Mouse (Mus musculus) 416B (cell line): ENCODE data around the gene Cbwd1.
A peak's percentile ranks its signal among the peaks of the same experiment; 100 is the strongest.

Experiments
- DNase-seq: peaks from one replicate; pipeline ENCODE4 v3.0.0; 2011; ENCODE audit warnings: low read depth

Gene Cbwd1

GRCm38 (mm10) chr19:24961172-24961962 is at the start of gene Cbwd1:
Gene Cbwd1 (minus strand): TSS chr19:24961610.
- DNase-seq: peak; percentile 99

- DNase-seq: peak; percentile 61
Observed at GRCm38 (mm10) chr19:25008509-25008908, 47.1 kb upstream of the Cbwd1 start.

DNA sequence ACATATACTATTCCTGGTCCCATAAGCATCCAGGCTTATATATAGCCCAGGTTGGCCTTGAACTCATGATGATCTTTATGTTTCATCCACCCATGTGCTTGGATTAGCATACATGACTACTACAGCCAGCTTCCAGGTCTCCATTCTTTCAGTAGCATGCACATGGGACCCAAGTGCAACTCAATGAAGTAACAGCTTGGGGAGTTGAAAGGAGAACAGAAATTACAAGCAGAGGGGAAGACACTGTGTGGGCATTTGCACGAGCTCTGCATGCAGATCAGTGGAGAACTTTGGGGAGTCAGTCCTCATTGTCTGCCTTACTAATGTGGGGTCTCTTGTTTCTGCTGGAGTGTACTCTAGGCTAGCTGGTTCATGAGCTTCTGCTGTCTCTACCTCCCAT is 45.3 kb upstream of the Cbwd1 start:
- DNase-seq: no peak

DNA sequence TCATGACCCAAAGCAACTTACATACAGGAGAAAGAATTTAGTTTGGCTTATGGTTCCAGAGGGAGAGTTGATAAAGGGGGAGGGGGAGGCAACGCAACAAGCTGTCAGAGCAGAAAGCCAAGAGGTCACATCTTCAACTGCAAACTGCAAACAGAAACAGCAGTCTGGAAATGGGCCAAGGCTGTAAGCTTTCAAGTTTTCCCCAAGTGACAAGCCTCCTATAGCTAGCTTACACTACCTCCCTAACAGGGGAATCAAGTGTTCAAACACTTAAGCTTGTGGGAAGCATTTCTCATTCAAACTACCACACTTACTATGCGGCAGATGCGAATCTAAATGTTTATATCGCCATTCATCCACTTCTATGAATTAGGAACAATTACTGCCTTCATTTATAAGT is 42.4 kb upstream of the Cbwd1 start:
- peak; percentile 36 for DNase-seq

GRCm38 (mm10) chr19:25002828-25003227 is 41.4 kb upstream of the Cbwd1 start:
- peak; percentile 59 for DNase-seq

- DNase-seq: peak; percentile 46
Observed at GRCm38 (mm10) chr19:25002032-25002431, 40.6 kb upstream of the Cbwd1 start.

GRCm38 (mm10) chr19:25000153-25000552 is 38.7 kb upstream of the Cbwd1 start:
- DNase-seq: peak; percentile 47

- DNase-seq: peak; percentile 68
Observed at GRCm38 (mm10) chr19:24999201-24999886, 37.9 kb upstream of the Cbwd1 start, which contains the start of gene Dock8. Gene Dock8 (plus strand): TSS chr19:24999534.

DNA sequence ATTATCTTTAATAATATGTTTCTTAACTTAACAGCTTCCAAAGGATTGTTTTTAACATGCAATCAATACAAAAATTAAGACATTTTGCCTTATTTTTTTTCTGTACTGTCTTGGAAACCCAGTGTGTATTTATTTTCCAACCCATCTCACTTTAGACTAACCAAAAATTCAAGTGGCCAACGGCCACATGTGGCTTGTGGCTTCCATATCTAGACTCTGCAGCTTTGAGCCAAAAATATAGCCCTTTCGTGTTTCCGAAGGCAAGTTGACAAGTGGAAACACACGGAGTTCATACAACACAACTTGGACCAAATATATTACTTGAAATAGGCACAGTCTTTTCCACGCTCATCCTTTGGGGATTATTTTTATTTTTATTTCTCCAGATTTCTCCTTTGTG is 37.2 kb upstream of the Cbwd1 start:
- DNase-seq: peak; percentile 95

- peak; percentile 47 for DNase-seq
Observed at GRCm38 (mm10) chr19:24996815-24997704, 35.6 kb upstream of the Cbwd1 start.

DNA sequence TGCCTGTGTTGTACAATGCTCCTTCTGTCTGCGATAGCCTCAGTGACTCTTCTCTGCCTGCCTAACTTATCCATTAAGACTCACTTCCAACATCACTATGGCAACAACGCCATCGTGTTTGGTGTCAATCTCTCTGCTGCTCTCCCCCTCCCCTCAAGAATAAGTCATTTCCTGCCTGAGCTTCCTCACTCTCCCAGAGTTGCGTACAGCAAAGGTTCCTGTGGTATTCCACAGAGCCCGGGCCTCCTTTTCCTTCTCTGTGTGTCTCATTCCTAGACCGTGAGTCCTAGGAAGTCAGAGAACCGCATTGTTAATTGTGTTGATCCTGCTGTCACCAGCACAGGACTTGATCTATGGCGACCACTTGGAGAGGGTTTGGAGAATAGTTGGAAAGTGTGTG is 33.5 kb upstream of the Cbwd1 start:
- peak; percentile 84 for DNase-seq

DNA sequence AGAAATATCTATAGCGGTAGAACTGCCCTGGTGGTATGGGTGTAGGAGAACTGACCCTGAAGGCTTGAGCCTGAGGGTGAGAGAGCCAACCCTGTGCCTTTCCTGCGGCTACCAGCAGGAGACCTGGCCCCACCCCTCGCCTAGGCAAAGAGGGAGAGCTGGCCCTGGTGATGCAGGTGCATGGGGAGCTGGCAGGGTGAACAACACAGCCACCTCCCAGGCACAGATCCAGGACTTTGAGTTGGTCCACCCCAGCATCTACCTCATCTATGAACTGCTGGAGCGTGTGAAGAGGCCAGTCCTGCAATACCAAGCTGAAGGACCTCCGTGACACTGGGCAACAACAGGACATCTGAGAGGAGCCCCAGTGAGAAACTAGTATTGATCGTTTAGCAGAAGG is 32.1 kb upstream of the Cbwd1 start:
- DNase-seq: no peak

- DNase-seq: peak; percentile 68
Observed at GRCm38 (mm10) chr19:24990138-24990822, 28.9 kb upstream of the Cbwd1 start.

DNA sequence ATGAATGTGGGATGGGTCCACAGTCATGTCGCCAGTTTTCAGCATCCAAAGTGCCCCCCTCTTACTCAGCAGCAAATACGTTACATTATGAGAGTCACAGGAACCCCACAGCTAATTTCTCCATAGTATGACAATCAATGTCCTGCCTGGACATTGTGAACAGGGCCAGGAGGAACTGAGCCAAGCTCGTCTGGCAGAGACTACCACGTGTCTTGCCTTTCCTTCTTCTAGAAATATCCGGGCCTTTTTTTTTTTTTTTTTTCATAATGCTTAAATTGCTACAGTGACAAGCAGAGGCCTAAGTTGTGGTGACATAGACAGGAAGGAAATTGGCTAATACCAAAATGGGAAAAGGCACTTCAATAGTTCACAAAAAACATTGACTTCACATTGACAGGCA is 27.4 kb upstream of the Cbwd1 start:
- peak; percentile 66 for DNase-seq

GRCm38 (mm10) chr19:24987355-24987754 is 25.9 kb upstream of the Cbwd1 start:
- no peak for DNase-seq

GRCm38 (mm10) chr19:24985045-24985444 is 23.6 kb upstream of the Cbwd1 start:
- DNase-seq: no peak

GRCm38 (mm10) chr19:24983857-24984498 is 22.6 kb upstream of the Cbwd1 start:
- no peak for DNase-seq

DNA sequence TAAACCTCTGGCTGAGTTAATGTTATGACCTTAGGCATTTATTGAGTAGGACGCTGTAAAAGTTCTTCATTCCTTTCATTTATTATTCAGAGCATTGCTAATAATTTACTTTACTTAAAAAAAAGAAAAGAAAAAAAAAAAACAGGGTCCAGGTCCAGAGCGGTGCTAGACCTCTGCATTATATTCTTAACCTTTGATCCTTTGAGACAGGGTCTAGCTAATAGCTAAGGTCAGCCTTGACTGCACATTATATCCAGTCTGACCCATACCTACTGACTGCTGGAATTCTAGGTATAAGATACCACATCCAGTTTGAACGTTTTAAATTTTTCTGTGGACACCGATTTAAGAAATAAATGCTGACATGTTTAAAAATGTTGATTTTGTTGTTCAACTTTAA is 21.6 kb upstream of the Cbwd1 start:
- no peak for DNase-seq

DNA sequence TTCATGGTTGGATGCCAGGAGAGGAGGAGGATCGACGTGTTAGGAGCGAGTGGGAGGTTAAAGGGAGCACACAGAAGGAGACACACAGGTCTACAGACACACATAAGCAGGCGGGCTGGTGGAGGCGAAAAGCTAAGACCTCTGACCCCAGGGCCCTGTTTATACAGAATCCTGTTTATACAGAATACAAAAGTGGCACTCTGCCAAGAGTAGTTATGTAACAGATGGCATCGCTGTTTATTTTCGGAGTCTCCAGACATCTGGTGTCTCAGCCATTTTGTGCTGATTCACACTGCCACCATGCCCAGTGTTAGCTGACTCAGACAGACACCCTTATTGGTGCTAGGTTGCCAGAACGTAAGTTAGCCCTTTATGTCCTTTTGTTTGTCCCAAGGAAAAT is 19.9 kb upstream of the Cbwd1 start:
- DNase-seq: peak; percentile 54

- DNase-seq: no peak
Observed at GRCm38 (mm10) chr19:24978852-24979842, 17.7 kb upstream of the Cbwd1 start.
